18 mouse cellular contexts compared by ENCODE assay signal in the genomic region with DNA sequence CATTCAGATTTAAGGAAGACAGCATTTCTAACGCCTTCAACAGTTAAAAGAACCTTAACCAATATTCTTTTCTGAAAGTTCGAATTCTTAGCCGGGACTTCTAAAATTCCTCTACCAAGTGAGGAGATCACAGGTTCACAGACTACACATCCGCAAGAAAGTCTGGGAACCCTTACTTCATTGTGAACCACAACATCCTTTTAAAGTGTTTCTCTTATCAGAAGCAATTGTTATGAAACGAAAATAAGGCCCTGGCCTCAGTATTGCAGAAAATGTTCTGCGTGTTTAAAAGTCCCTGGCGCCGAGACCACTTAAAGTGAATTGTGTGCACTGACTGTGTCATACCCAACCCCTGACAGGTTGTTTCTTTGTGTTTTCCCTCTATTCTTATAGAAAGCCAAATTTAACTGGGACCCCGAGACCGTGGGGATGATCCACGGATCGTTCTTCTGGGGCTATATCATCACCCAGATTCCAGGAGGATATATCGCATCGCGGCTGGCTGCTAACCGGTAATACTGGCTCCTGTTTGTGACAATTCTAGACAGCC. TPM values are rescaled to one million over a fixed set of nuclear protein-coding genes. Genes with fewer than 3 reads are reported as not detected.
DNase-seq lines count a peak whose midpoint lies in the region; ATAC-seq and TF ChIP-seq lines count a peak whose summit lies in the region.
"Had no signal": no experiment of that assay in that cellular context is flagged by ENCODE, and none has a peak within 500 bp of the region (broad histone marks: within the 10 kb centered on the region; RNA-seq: fewer than 3 reads in every experiment).

No protein-coding gene starts in this region.

- no peaks in the 10 kb centered on the region for H3K4me1 ChIP-seq in forebrain, embryonic 14.5 days (ENCODE audit: control insufficient read depth, insufficient read depth, low read length)
- no peaks in the 10 kb centered on the region; the same call in 1 of the 2 replicates for H3K4me1 ChIP-seq in hindbrain, embryonic 16.5 days (ENCODE audit: control insufficient read depth, insufficient read depth, low read depth, low read length)
- H3K4me1 ChIP-seq in midbrain, postnatal 0 days (ENCODE audit: insufficient read depth, low read length) = no peaks in the 10 kb centered on the region
- H3K4me1 ChIP-seq in liver, postnatal 0 days (ENCODE audit: insufficient read depth) = no peaks in the 10 kb centered on the region

- ATAC-seq in forebrain, embryonic 14.5 days = no peak
- no peak for ATAC-seq in hindbrain, embryonic 16.5 days
- ATAC-seq in midbrain, postnatal 0 days (ENCODE audit: low FRiP score) = no peak
- no peak for ATAC-seq in liver, postnatal 0 days
- ATAC-seq: intestine, embryonic 16.5 days had no signal

- H3K9ac ChIP-seq in forebrain, embryonic 14.5 days (ENCODE audit: low read length) = peak overlapping the region; percentile 79
- H3K9ac ChIP-seq in hindbrain, embryonic 16.5 days (ENCODE audit: low read depth, low read length) = peak overlapping the region; percentile 59
- peak overlapping the region; percentile 75 for H3K9ac ChIP-seq in midbrain, postnatal 0 days (replicated peaks; ENCODE audit: low read length, poor library complexity, severe bottlenecking)
- H3K9ac ChIP-seq in liver, postnatal 0 days (replicated peaks) = no peak overlapping the region

- H3K4me2 ChIP-seq in forebrain, embryonic 14.5 days (ENCODE audit: low read length) = peak overlapping the region; percentile 55
- H3K4me2 ChIP-seq in hindbrain, embryonic 16.5 days (ENCODE audit: low read length) = peak overlapping the region; percentile 59
- H3K4me2 ChIP-seq in midbrain, postnatal 0 days (ENCODE audit: low read depth, low read length, poor library complexity, severe bottlenecking) = peak overlapping the region; percentile 60
- H3K4me2 ChIP-seq in liver, postnatal 0 days (ENCODE audit: low read depth, low read length) = no peak overlapping the region
- H3K4me2 ChIP-seq: liver, embryonic 11.5 days had no signal

- H3K27me3 ChIP-seq in forebrain, embryonic 14.5 days (replicated peaks; ENCODE audit: control insufficient read depth, insufficient read depth, low read length) = peaks cover 44% of the 10 kb centered on the region
- peaks cover 7% of the 10 kb centered on the region for H3K27me3 ChIP-seq in hindbrain, embryonic 16.5 days (replicated peaks; ENCODE audit: control insufficient read depth, insufficient read depth, low read length)
- peaks cover 24% of the 10 kb centered on the region; the same call in 1 of the 2 replicates for H3K27me3 ChIP-seq in midbrain, postnatal 0 days (ENCODE audit: insufficient read depth, low read length)
- peaks cover 53% of the 10 kb centered on the region for H3K27me3 ChIP-seq in liver, postnatal 0 days (ENCODE audit: insufficient read depth, low read length)

- TF ChIP-seq CTCF in midbrain, postnatal 0 days (IDR thresholded peaks at IDR 0.05) = no peak
- no peak for TF ChIP-seq CTCF in liver, postnatal 0 days (IDR thresholded peaks at IDR 0.05; ENCODE audit: low read depth)

- H3K4me3 ChIP-seq in forebrain, embryonic 14.5 days (ENCODE audit: low read depth, low read length) = peak overlapping the region; percentile 35
- H3K4me3 ChIP-seq in hindbrain, embryonic 16.5 days (ENCODE audit: low read length) = peak overlapping the region; percentile 44
- H3K4me3 ChIP-seq in midbrain, postnatal 0 days (ENCODE audit: low read depth, low read length) = peak overlapping the region; percentile 46
- no peak overlapping the region for H3K4me3 ChIP-seq in liver, postnatal 0 days (ENCODE audit: low read depth, low read length)

- peak overlapping the region; percentile 95 for H3K27ac ChIP-seq in forebrain, embryonic 14.5 days (ENCODE audit: low read depth, low read length)
- H3K27ac ChIP-seq in hindbrain, embryonic 16.5 days (ENCODE audit: low read depth, low read length) = peak overlapping the region; percentile 86
- H3K27ac ChIP-seq in midbrain, postnatal 0 days (ENCODE audit: low read depth, low read length) = peak overlapping the region; percentile 93
- H3K27ac ChIP-seq in liver, postnatal 0 days (ENCODE audit: low read depth) = no peak overlapping the region

- no peaks in the 10 kb centered on the region for H3K9me3 ChIP-seq in forebrain, embryonic 14.5 days (replicated peaks; ENCODE audit: control insufficient read depth, low read length)
- no peaks in the 10 kb centered on the region for H3K9me3 ChIP-seq in hindbrain, embryonic 16.5 days (ENCODE audit: control insufficient read depth, low read length)
- no peaks in the 10 kb centered on the region for H3K9me3 ChIP-seq in midbrain, postnatal 0 days (ENCODE audit: low read length)
- H3K9me3 ChIP-seq in liver, postnatal 0 days (ENCODE audit: low read length) = no peaks in the 10 kb centered on the region

- DNase-seq in embryo, embryonic 10.5 days (ENCODE audit: low spot score) = peak; percentile 38
- no peak for DNase-seq in embryo, embryonic 10 days (ENCODE audit: low spot score)
- no peak for DNase-seq in forebrain, embryonic 14.5 days (ENCODE audit: low spot score)
- no peak for DNase-seq in midbrain, postnatal 0 days (ENCODE audit: low spot score)
- DNase-seq in urinary bladder, postnatal 36 days (ENCODE audit: low spot score in 2 of 2) = no peak
- DNase-seq in c-Kit-positive CD71-positive TER-119-positive erythroid progenitor cells, embryonic 14.5 days (ENCODE audit: low spot score) = no peak
- DNase-seq in liver, postnatal 0 days = no peak
- DNase-seq: adrenal gland, postnatal 25 days; cerebellum, adult 11 months; kidney, postnatal 14 days; lung, postnatal 10 days had no signal

- no peak for TF ChIP-seq EP300 in liver, postnatal 0 days (IDR thresholded peaks at IDR 0.05; ENCODE audit: low read depth)

- 1% methylated on average over 16 of the region's 16 CpGs for WGBS in forebrain, embryonic 14.5 days
- WGBS in hindbrain, embryonic 16.5 days = under 1% methylated on average over 16 of the region's 16 CpGs
- WGBS in midbrain, postnatal 0 days = 2% methylated on average over 16 of the region's 16 CpGs
- 3% methylated on average over 16 of the region's 16 CpGs for WGBS in liver, postnatal 0 days (ENCODE audit: insufficient replicate concordance)

- H3K36me3 ChIP-seq in forebrain, embryonic 14.5 days (ENCODE audit: control insufficient read depth, insufficient read depth, low read length) = no peaks in the 10 kb centered on the region
- H3K36me3 ChIP-seq in hindbrain, embryonic 16.5 days (ENCODE audit: control insufficient read depth, insufficient read depth, low read length) = no peaks in the 10 kb centered on the region
- no peaks in the 10 kb centered on the region for H3K36me3 ChIP-seq in midbrain, postnatal 0 days (ENCODE audit: insufficient read depth, low read length)
- no peaks in the 10 kb centered on the region for H3K36me3 ChIP-seq in liver, postnatal 0 days (replicated peaks; ENCODE audit: insufficient read depth, low read length)

RNA-seq across cellular contexts. Expression of gene Slc17a6, which starts 4.7 kb away (rescaled TPM):
- 49.0 and 57.0 TPM in 2 replicates for polyA plus RNA-seq in forebrain, embryonic 14.5 days (2014; fragmentation: Nextera tagmentation; extraction: Ambion mirVana)
- polyA plus RNA-seq in hindbrain, embryonic 16.5 days (2015; fragmentation: Nextera tagmentation; extraction: Ambion mirVana) = 112 and 126 TPM in 2 replicates
- 214 and 225 TPM in 2 replicates for total RNA-seq in midbrain, postnatal 0 days (2014; rRNA removed)
- polyA plus RNA-seq in midbrain, postnatal 0 days (2015; fragmentation: Nextera tagmentation; extraction: Ambion mirVana) = 161 and 162 TPM in 2 replicates
- polyA plus RNA-seq in liver, postnatal 0 days (2015; fragmentation: Nextera tagmentation; extraction: Ambion mirVana) = not detected in 2 replicates
- total RNA-seq: common myeloid progenitor, adult 5-6 weeks; granulocyte monocyte progenitor cell, adult 5-6 weeks had no signal
- polyA plus RNA-seq: heart, postnatal 0 days; liver, embryonic 11.5 days; spleen, adult 2 months had no signal

Comparison
In these comparisons a context has a peak if more than half of its experiments do, and no peak if none do; other contexts are left out.
1. RNA of gene Slc17a6, which starts 4.7 kb away (polyA plus RNA-seq): 161 to 162 TPM in midbrain, postnatal 0 days, 112 to 126 TPM in hindbrain, embryonic 16.5 days and 49.0 to 57.0 TPM in forebrain, embryonic 14.5 days; not detected in liver, postnatal 0 days; every median in the first group is over 10 times any median in the second.